Mouse (Mus musculus) embryonic facial prominence, embryonic 10.5 days (tissue): ENCODE data around the gene Nrxn1. TPM values are rescaled to one million over a fixed set of nuclear protein-coding genes. Genes with fewer than 3 reads are reported as not detected.

Experiments
- DNase-seq: peaks from one replicate; pipeline ENCODE4 v3.0.0-alpha.2; 2017; ENCODE audit warnings: low spot score
- H3K27ac ChIP-seq: fragments of 300-500 bp; sonication (generic); replicated peaks from 2 replicates; pipeline ENCODE4 v1.5.1; 2016; ENCODE audit warnings: mild to moderate bottlenecking
- H3K27me3 ChIP-seq: fragments of 300-500 bp; sonication (generic); replicated peaks from 2 replicates; pipeline ENCODE4 v1.6.1; 2016; ENCODE audit warnings: low read depth, mild to moderate bottlenecking; ENCODE audit not compliant: poor library complexity, severe bottlenecking
- H3K36me3 ChIP-seq: fragments of 300-500 bp; sonication (generic); replicated peaks from 2 replicates; pipeline ENCODE4 v1.6.1; 2016; ENCODE audit warnings: mild to moderate bottlenecking, moderate library complexity
- H3K4me1 ChIP-seq: fragments of 300-500 bp; sonication (generic); 2 replicates; pipeline ENCODE4 v1.6.1; 2016
- H3K4me3 ChIP-seq: fragments of 300-500 bp; sonication (generic); 2 replicates; pipeline ENCODE4 v1.5.1; 2016; ENCODE audit warnings: mild to moderate bottlenecking, moderate library complexity
- H3K9me3 ChIP-seq: fragments of 300-500 bp; sonication (generic); 2 replicates; pipeline ENCODE4 v1.6.1; 2016; ENCODE audit warnings: mild to moderate bottlenecking
- WGBS: fragments of 180-500 bp; shearing (Covaris S2); methylation state at CpG from one replicate; pipeline ENCODE4 v1.1.7; 2016; 5-methylcytosine and 5-hydroxymethylcytosine counted together
- polyA plus RNA-seq: library from polyadenylated mRNA; unstranded; fragments of >200 nt; fragmentation: Nextera tagmentation; extraction: Ambion mirVana; gene quantifications from 2 replicates; pipeline ENCODE4 v1.2.1, GENCODE M21; 2016

The Nrxn1 gene
- polyA plus RNA-seq, 1 experiment from 2014 or later = 4.1 TPM

DNA sequence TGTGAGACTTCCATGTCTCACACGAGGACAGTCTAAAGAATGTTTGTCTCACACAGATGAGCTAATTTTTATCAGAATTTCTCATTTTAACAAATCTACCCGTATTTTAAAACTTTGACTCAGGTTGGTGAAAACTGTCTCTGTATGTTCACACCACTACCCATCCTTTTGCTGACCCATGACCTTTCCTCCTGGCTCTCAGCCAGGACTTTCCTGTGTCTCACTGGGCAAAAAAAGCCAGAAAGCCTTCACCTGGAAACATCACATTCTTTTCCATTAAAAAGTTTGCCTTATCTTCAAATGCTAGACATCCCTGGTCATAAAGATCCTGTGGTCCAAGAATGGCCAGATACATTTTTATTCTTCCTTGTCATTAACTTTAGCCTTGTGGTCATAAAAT, 274.5 kb downstream of the Nrxn1 start:
- H3K4me1 ChIP-seq = no peaks in the 10 kb centered on the region
- no peak for DNase-seq
- WGBS = 80% methylated on average over 2 of the region's 2 CpGs
- H3K36me3 ChIP-seq = no peaks in the 10 kb centered on the region
- H3K9me3 ChIP-seq = no peaks in the 10 kb centered on the region
- H3K4me3 ChIP-seq = no peak overlapping the region
- H3K27me3 ChIP-seq = no peaks in the 10 kb centered on the region
- no peak overlapping the region for H3K27ac ChIP-seq

- H3K27me3 ChIP-seq = no peaks in the 10 kb centered on the region
- no peak for DNase-seq
- no peak overlapping the region for H3K4me3 ChIP-seq
- 87% methylated on average over 2 of the region's 2 CpGs for WGBS
- H3K36me3 ChIP-seq = no peaks in the 10 kb centered on the region
- no peak overlapping the region for H3K27ac ChIP-seq
- no peaks in the 10 kb centered on the region for H3K9me3 ChIP-seq
- H3K4me1 ChIP-seq = no peaks in the 10 kb centered on the region
Observed at GRCm38 (mm10) chr17:90817898-90818297, 275.0 kb downstream of the Nrxn1 start.

- no peaks in the 10 kb centered on the region for H3K36me3 ChIP-seq
- no peak overlapping the region for H3K4me3 ChIP-seq
- H3K9me3 ChIP-seq = no peaks in the 10 kb centered on the region
- H3K27me3 ChIP-seq = no peaks in the 10 kb centered on the region
- H3K27ac ChIP-seq = no peak overlapping the region
- WGBS = 88% methylated on average over 1 of the region's 1 CpGs
- DNase-seq = no peak
- H3K4me1 ChIP-seq = no peaks in the 10 kb centered on the region
Observed at GRCm38 (mm10) chr17:90815306-90815705, 277.6 kb downstream of the Nrxn1 start.

GRCm38 (mm10) chr17:90813760-90814159, 279.1 kb downstream of the Nrxn1 start:
- no peak overlapping the region for H3K4me3 ChIP-seq
- no peak for DNase-seq
- no peaks in the 10 kb centered on the region for H3K36me3 ChIP-seq
- H3K4me1 ChIP-seq = no peaks in the 10 kb centered on the region
- no peaks in the 10 kb centered on the region for H3K9me3 ChIP-seq
- no peaks in the 10 kb centered on the region for H3K27me3 ChIP-seq
- no peak overlapping the region for H3K27ac ChIP-seq

DNA sequence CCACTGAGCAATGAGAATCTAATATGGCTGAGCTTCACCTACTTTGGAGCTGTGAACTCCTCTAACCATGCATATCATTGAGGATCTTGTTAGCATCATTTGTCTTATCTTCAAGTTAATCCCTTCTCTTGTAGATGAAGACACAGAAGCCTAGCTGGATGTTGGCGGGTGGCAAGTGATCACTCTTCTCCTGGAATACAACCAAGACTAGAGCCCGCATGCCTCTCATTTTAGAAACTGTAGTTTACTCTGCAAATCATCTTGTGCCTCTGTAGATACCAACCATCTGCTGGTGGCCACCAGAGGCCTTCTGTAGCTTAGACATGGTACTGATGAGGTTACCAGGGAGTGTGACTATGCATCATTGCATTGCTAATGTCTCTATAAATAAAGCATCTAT, 280.4 kb downstream of the Nrxn1 start:
- 81% methylated on average over 2 of the region's 2 CpGs for WGBS
- H3K4me1 ChIP-seq = no peaks in the 10 kb centered on the region
- H3K27ac ChIP-seq = no peak overlapping the region
- H3K36me3 ChIP-seq = no peaks in the 10 kb centered on the region
- no peaks in the 10 kb centered on the region for H3K27me3 ChIP-seq
- DNase-seq = no peak
- H3K4me3 ChIP-seq = no peak overlapping the region
- H3K9me3 ChIP-seq = no peaks in the 10 kb centered on the region

DNA sequence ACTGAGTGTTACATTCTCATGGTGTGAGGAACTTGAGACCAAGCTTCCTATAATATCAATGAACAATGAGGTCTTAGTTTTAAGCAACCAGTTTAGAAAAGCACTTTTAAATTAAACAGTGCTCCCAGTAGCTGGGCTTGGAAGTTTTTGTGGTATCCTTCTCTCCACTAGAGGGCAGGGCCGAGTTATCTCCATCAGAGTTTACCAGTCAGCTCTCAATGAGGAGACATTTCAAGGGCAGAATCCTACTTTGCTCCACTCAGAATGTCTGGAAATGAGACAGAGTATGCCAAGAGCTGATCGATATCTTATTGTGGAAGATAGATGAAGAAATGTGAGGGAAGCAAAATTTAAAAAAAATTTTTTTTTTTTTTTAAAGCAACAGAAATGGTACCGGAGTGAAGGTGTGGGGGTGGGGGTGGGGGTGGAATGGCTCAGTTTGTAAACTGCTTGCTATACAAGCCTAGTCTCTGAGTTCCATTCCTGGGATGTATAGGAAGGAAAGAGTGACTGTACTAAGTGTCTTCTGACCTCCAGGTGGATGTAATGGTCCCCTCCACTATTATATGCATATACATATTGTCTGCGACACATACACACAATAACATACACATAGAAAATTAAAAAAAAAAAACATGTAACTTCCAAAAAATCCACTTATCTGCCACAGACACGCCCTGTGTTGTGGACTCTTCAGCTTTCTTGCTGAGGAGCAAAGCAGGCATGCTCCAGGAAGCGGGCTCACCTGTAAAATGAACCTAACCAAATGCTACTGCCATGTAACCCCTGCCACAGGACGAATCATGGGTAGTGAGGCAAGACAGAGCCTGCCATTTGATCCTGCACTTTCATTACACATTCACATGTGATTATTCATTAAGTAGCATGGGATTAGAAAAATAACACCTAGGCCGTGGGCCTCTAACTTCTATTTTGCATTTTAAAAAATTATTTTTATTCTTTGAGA, 283.4 kb downstream of the Nrxn1 start:
- H3K27me3 ChIP-seq = no peaks in the 10 kb centered on the region
- no peak overlapping the region for H3K27ac ChIP-seq
- peak; percentile 55 for DNase-seq
- 70% methylated on average over 8 of the region's 8 CpGs for WGBS
- no peaks in the 10 kb centered on the region for H3K36me3 ChIP-seq
- no peaks in the 10 kb centered on the region for H3K4me1 ChIP-seq
- no peak overlapping the region for H3K4me3 ChIP-seq
- no peaks in the 10 kb centered on the region for H3K9me3 ChIP-seq

DNA sequence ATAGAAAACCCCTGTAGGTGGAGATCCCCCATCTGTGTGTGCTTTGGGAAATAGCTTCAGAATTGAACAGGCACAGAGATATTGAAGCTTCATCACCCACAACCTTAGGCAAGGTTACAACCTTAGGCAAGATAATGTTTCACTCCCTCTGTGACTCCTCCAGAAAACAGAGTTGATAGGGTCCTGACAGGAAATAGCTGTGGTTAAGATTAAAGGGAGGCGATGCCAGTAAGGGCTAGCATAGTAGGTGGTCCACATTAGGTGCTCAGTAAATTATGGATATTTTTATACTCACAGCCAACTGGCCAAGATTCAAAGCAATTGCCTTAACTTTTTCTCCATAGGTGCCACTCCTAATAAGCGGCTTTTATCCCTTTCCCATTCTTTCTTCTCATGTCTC, 284.6 kb downstream of the Nrxn1 start:
- Histone ChIP-seq H3K4me1 (no peaks in the 10 kb centered on the region), H3K36me3 (no peaks in the 10 kb centered on the region), H3K27me3 (no peaks in the 10 kb centered on the region), H3K4me3 (no peak overlapping the region), H3K27ac (no peak overlapping the region), H3K9me3 (no peaks in the 10 kb centered on the region)
- DNase-seq = no peak
- 70% methylated on average over 2 of the region's 2 CpGs for WGBS

DNA sequence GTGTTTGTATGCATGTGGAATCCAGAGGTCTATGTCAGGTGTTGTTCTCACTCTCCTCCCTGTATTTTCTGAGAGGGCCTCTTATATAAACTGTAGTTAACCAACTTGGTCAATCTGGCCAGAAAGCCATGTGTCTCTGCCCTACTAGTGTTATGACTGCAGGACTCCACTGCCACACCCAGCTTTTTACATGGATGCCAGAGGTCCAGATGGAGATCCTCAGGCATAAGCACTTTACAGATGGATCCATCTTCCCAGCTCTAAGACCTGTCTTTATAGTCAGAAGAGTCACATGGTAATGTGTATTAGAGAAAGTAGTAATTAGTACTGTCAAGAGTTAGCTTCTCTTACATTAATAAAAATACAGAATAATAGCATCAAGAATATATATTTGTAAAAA, 285.7 kb downstream of the Nrxn1 start:
- no peaks in the 10 kb centered on the region for H3K36me3 ChIP-seq
- H3K27ac ChIP-seq = no peak overlapping the region
- no peak for DNase-seq
- no peaks in the 10 kb centered on the region for H3K4me1 ChIP-seq
- no peaks in the 10 kb centered on the region for H3K27me3 ChIP-seq
- H3K4me3 ChIP-seq = no peak overlapping the region
- no peaks in the 10 kb centered on the region for H3K9me3 ChIP-seq

DNA sequence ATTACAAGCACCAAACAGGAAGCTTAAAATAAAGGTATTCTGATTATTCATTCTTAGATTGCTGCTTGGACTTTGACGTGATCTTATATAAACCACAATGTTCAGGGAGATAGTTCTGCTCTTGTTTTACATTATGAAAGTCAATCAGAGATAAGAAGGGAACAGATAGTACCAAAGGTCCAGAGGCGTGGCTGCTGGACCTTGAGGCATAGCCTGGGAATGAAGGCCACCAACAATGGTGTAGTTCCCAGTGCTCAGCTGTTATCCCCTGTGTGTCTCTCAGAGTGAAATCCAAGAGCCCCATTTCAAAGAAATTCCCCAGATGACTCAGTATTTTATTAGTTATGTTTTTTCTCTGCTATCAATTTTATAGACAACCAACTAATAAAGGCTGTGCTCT, 294.2 kb downstream of the Nrxn1 start:
- WGBS = 81% methylated on average over 2 of the region's 2 CpGs
- DNase-seq = no peak

GRCm38 (mm10) chr17:90797659-90798288, 295.1 kb downstream of the Nrxn1 start:
- H3K27ac ChIP-seq = no peak overlapping the region
- no peaks in the 10 kb centered on the region for H3K4me1 ChIP-seq
- 88% methylated on average over 2 of the region's 2 CpGs for WGBS
- no peaks in the 10 kb centered on the region for H3K36me3 ChIP-seq
- H3K4me3 ChIP-seq = no peak overlapping the region
- no peaks in the 10 kb centered on the region for H3K27me3 ChIP-seq
- DNase-seq = no peak
- H3K9me3 ChIP-seq = no peaks in the 10 kb centered on the region

More for the DNA sequence above, 294.2 kb downstream of the Nrxn1 start:
- Histone ChIP-seq H3K4me1 (no peaks in the 10 kb centered on the region), H3K27ac (no peak overlapping the region), H3K9me3 (no peaks in the 10 kb centered on the region), H3K27me3 (no peaks in the 10 kb centered on the region), H3K4me3 (no peak overlapping the region), H3K36me3 (no peaks in the 10 kb centered on the region)

DNA sequence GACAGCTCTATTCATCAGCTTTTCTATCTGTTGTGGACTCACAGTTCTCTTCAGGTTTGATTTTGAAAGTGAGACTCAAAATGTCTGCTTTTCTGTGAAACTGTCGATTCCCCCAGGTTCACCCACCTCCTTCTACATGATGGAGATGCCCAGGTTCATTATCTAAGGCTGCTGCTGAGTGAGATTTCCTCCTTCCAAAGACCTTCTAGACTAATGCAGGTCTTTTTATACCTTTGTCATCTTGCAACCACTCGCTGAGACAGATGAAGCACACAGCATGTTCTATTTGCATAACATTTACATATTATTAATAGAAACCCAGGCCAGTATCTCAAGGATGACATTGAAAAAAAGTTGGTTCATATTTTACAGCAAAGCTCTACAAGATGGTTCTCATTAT, 295.9 kb downstream of the Nrxn1 start:
- no peaks in the 10 kb centered on the region for H3K4me1 ChIP-seq
- no peak overlapping the region for H3K27ac ChIP-seq
- no peaks in the 10 kb centered on the region for H3K27me3 ChIP-seq
- H3K4me3 ChIP-seq = no peak overlapping the region
- H3K36me3 ChIP-seq = no peaks in the 10 kb centered on the region
- H3K9me3 ChIP-seq = no peaks in the 10 kb centered on the region
- no peak for DNase-seq
- WGBS = 78% methylated on average over 2 of the region's 2 CpGs

GRCm38 (mm10) chr17:90788491-90789127, 304.3 kb downstream of the Nrxn1 start:
- no peak for DNase-seq
- no peaks in the 10 kb centered on the region for H3K36me3 ChIP-seq
- H3K9me3 ChIP-seq = no peaks in the 10 kb centered on the region
- H3K4me1 ChIP-seq = no peaks in the 10 kb centered on the region
- WGBS = 79% methylated on average over 3 of the region's 3 CpGs
- H3K4me3 ChIP-seq = no peak overlapping the region
- no peaks in the 10 kb centered on the region for H3K27me3 ChIP-seq
- no peak overlapping the region for H3K27ac ChIP-seq

DNA sequence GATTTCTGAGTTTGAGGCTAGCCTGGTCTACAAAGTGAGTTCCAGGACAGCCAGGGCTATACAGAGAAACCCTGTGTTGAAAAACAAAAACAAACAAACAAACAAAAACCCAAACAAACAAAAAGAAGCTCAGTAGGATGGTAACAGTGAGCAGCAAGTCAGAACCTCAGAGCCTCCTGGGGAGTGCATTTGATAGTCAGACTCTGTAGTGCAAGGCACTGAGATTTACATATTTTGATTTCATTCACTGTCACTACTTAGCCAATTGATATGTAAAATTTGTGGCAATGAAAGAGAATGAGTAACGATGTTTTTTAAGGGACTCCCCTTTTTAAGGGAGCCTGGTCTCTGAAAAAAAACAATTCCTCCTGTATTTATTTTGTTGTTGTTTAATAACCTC, 304.8 kb downstream of the Nrxn1 start:
- Histone ChIP-seq H3K9me3 (no peaks in the 10 kb centered on the region), H3K4me1 (no peaks in the 10 kb centered on the region), H3K27me3 (no peaks in the 10 kb centered on the region), H3K4me3 (no peak overlapping the region), H3K36me3 (no peaks in the 10 kb centered on the region), H3K27ac (no peak overlapping the region)
- WGBS = 56% methylated on average over 1 of the region's 1 CpGs
- no peak for DNase-seq
